Mouse (Mus musculus) olfactory bulb, adult 2 months (tissue): ENCODE measurements at regions not wholly inside any gene's neighbourhood (a gene's known extent, or its start where the extent isn't known, plus 50 kb on each side); places are given as distances from the start of the nearest gene placed in this dataset.

Experiments used
- CTCF ChIP-seq: fragments of 200-500 bp; IDR thresholded peaks from 2 replicates; pipeline ENCODE4 v1.5.1; 2012; ENCODE audit warnings: low read depth, mild to moderate bottlenecking, low read length, moderate library complexity; ENCODE audit not compliant: insufficient read depth
- POLR2A ChIP-seq: fragments of 200-500 bp; IDR thresholded peaks from 2 replicates; pipeline ENCODE4 v1.6.1; 2012; ENCODE audit warnings: mild to moderate bottlenecking, low read depth, low read length, moderate library complexity; ENCODE audit not compliant: insufficient read depth

- TF ChIP-seq POLR2A (no peak), CTCF (no peak)
These were observed 352.4 kb upstream of the N6amt1 start for GRCm38 (mm10) chr16:87001579-87001978.
